Mouse (Mus musculus) frontal cortex, postnatal 10 days (tissue): ENCODE measurements around the gene Olfr1178.

Source experiments
- DNase-seq, 2 experiments: peaks; one replicate each; pipeline ENCODE4 v3.0.0; 2022; ENCODE audit warnings: low spot score in 2 of 2, mixed read lengths in 1 of 2

Olfr1178 gene

GRCm38 (mm10) chr2:88386762-88387161 lies at the start of gene Olfr1178:
Gene Olfr1178 (plus strand): TSS chr2:88387062.
- DNase-seq: no peak

GRCm38 (mm10) chr2:88346392-88346791 lies 40.5 kb upstream of the Olfr1178 start, which contains the start of gene Olfr1177-ps:
Gene Olfr1177-ps (minus strand): TSS chr2:88346492.
- no peak for DNase-seq

- no peak for DNase-seq
Observed at GRCm38 (mm10) chr2:88356304-88356703, 30.6 kb upstream of the Olfr1178 start.

GRCm38 (mm10) chr2:88406353-88406752 lies 19.5 kb downstream of the Olfr1178 start, which contains the start of gene Olfr1179:
Gene Olfr1179 (minus strand): TSS chr2:88406453.
- DNase-seq: no peak

- no peak for DNase-seq
Observed at GRCm38 (mm10) chr2:88419051-88419450, 32.2 kb downstream of the Olfr1178 start, which contains the start of gene Olfr1180. Gene Olfr1180 (minus strand): TSS chr2:88419151.

- DNase-seq: no peak
Observed at GRCm38 (mm10) chr2:88426071-88426470, 39.2 kb downstream of the Olfr1178 start, which contains the start of gene Olfr1181. Gene Olfr1181 (minus strand): TSS chr2:88426171.

- DNase-seq: no peak
Observed at GRCm38 (mm10) chr2:88449031-88449430, 62.2 kb downstream of the Olfr1178 start, which contains the start of gene Gm13757. Gene Gm13757 (minus strand): TSS chr2:88449131.
